Mouse (Mus musculus): ENCODE measurements around the gene Tubgcp2. TPM values are rescaled to one million over a fixed set of nuclear protein-coding genes. Genes with fewer than 3 reads are reported as not detected.

Gene Tubgcp2
- polyA plus RNA-seq, 1 experiment from 2014 or later, result 58.1 TPM

- WGBS, result 96% methylated on average over 13 of the region's 13 CpGs
- no peak for ATAC-seq (ENCODE audit: low FRiP score)
- no peak for DNase-seq (ENCODE audit: low spot score)
- peaks cover 12% of the 10 kb centered on the region; the same call in 1 of the 2 replicates for H3K36me3 ChIP-seq (ENCODE audit: control insufficient read depth, insufficient read depth, low read length)
- H3K4me2 ChIP-seq (replicated peaks; ENCODE audit: low read depth, low read length), result no peak overlapping the region
- no peaks in the 10 kb centered on the region for H3K27me3 ChIP-seq (ENCODE audit: control insufficient read depth, insufficient read depth, low read length)
- no peak overlapping the region for H3K27ac ChIP-seq (ENCODE audit: low read depth, low read length)
- H3K9me3 ChIP-seq (ENCODE audit: control insufficient read depth, low read length), result no peaks in the 10 kb centered on the region
- H3K4me1 ChIP-seq (replicated peaks; ENCODE audit: control insufficient read depth, insufficient read depth, low read length), result no peaks in the 10 kb centered on the region
- no peak overlapping the region for H3K4me3 ChIP-seq (ENCODE audit: low read depth, low read length)
- no peak overlapping the region for H3K9ac ChIP-seq (ENCODE audit: low read depth, low read length)
Measured at GRCm38 (mm10) chr7:139998691-139999350, 37.6 kb downstream of the Tubgcp2 start.

GRCm38 (mm10) chr7:139994676-139995075, 41.8 kb downstream of the Tubgcp2 start:
- no peaks in the 10 kb centered on the region for H3K4me1 ChIP-seq (replicated peaks; ENCODE audit: control insufficient read depth, insufficient read depth, low read length)
- 0 out of 2 replicates have a peak, but pooled peaks have one; percentile 38 for ATAC-seq (ENCODE audit: low FRiP score)

GRCm38 (mm10) chr7:139994202-139994601, 42.3 kb downstream of the Tubgcp2 start:
- 0 out of 2 replicates have a peak, but pooled peaks cover 3% of the 10 kb centered on the region for H3K36me3 ChIP-seq (ENCODE audit: control insufficient read depth, insufficient read depth, low read length)
- no peaks in the 10 kb centered on the region for H3K9me3 ChIP-seq (ENCODE audit: control insufficient read depth, low read length)
- H3K27ac ChIP-seq (ENCODE audit: low read depth, low read length), result no peak overlapping the region
- no peak overlapping the region for H3K4me3 ChIP-seq (ENCODE audit: low read depth, low read length)
- no peak for ATAC-seq (ENCODE audit: low FRiP score)
- H3K27me3 ChIP-seq (ENCODE audit: control insufficient read depth, insufficient read depth, low read length), result no peaks in the 10 kb centered on the region
- H3K9ac ChIP-seq (ENCODE audit: low read depth, low read length), result no peak overlapping the region
- H3K4me1 ChIP-seq (replicated peaks; ENCODE audit: control insufficient read depth, insufficient read depth, low read length), result no peaks in the 10 kb centered on the region
- 87% methylated on average over 4 of the region's 4 CpGs for WGBS
- no peak for DNase-seq (ENCODE audit: low spot score)
- H3K4me2 ChIP-seq (replicated peaks; ENCODE audit: low read depth, low read length), result no peak overlapping the region

More at GRCm38 (mm10) chr7:139994676-139995075, 41.8 kb downstream of the Tubgcp2 start:
- no peaks in the 10 kb centered on the region for H3K9me3 ChIP-seq (ENCODE audit: control insufficient read depth, low read length)
- H3K27me3 ChIP-seq (ENCODE audit: control insufficient read depth, insufficient read depth, low read length), result no peaks in the 10 kb centered on the region
- 0 out of 2 replicates have a peak, but pooled peaks cover 3% of the 10 kb centered on the region for H3K36me3 ChIP-seq (ENCODE audit: control insufficient read depth, insufficient read depth, low read length)
- 28% methylated on average over 3 of the region's 3 CpGs for WGBS
- peak; percentile 77 for DNase-seq (ENCODE audit: low spot score)
- H3K27ac ChIP-seq (ENCODE audit: low read depth, low read length), result no peak overlapping the region
- H3K9ac ChIP-seq (ENCODE audit: low read depth, low read length), result no peak overlapping the region
- H3K4me3 ChIP-seq (ENCODE audit: low read depth, low read length), result no peak overlapping the region
- H3K4me2 ChIP-seq (replicated peaks; ENCODE audit: low read depth, low read length), result no peak overlapping the region

- H3K4me2 ChIP-seq (replicated peaks; ENCODE audit: low read depth, low read length), result no peak overlapping the region
- WGBS, result 92% methylated on average over 6 of the region's 6 CpGs
Measured at GRCm38 (mm10) chr7:139993532-139993931, 42.9 kb downstream of the Tubgcp2 start.

GRCm38 (mm10) chr7:139992406-139992805, 44.1 kb downstream of the Tubgcp2 start, which contains the start of gene Adam8:
TSS of gene Adam8 (minus strand) at chr7:139992562.
- H3K9me3 ChIP-seq (ENCODE audit: control insufficient read depth, low read length), result no peaks in the 10 kb centered on the region
- H3K27ac ChIP-seq (ENCODE audit: low read depth, low read length), result no peak within 1 kb of the TSS
- H3K9ac ChIP-seq (ENCODE audit: low read depth, low read length), result no peak within 1 kb of the TSS
- no peak for ATAC-seq (ENCODE audit: low FRiP score)
- no peaks in the 10 kb centered on the region for H3K27me3 ChIP-seq (ENCODE audit: control insufficient read depth, insufficient read depth, low read length)
- H3K4me2 ChIP-seq (replicated peaks; ENCODE audit: low read depth, low read length), result no peak within 1 kb of the TSS
- DNase-seq (ENCODE audit: low spot score), result no peak
- H3K4me1 ChIP-seq (replicated peaks; ENCODE audit: control insufficient read depth, insufficient read depth, low read length), result no peaks in the 10 kb centered on the region
- no peak within 1 kb of the TSS for H3K4me3 ChIP-seq (ENCODE audit: low read depth, low read length)
- H3K36me3 ChIP-seq (ENCODE audit: control insufficient read depth, insufficient read depth, low read length), result no peaks in the 10 kb centered on the region
- 22% methylated on average over 7 of the region's 7 CpGs for WGBS

More at GRCm38 (mm10) chr7:139993532-139993931, 42.9 kb downstream of the Tubgcp2 start:
- Histone ChIP-seq H3K36me3 (ENCODE audit: control insufficient read depth, insufficient read depth, low read length) (0 out of 2 replicates have a peak, but pooled peaks cover 3% of the 10 kb centered on the region), H3K4me1 (replicated peaks; ENCODE audit: control insufficient read depth, insufficient read depth, low read length) (no peaks in the 10 kb centered on the region), H3K4me3 (ENCODE audit: low read depth, low read length) (no peak overlapping the region), H3K9me3 (ENCODE audit: control insufficient read depth, low read length) (no peaks in the 10 kb centered on the region), H3K27ac (ENCODE audit: low read depth, low read length) (no peak overlapping the region), H3K9ac (ENCODE audit: low read depth, low read length) (no peak overlapping the region), H3K27me3 (ENCODE audit: control insufficient read depth, insufficient read depth, low read length) (no peaks in the 10 kb centered on the region)
- ATAC-seq (ENCODE audit: low FRiP score), result no peak
- no peak for DNase-seq (ENCODE audit: low spot score)

- no peaks in the 10 kb centered on the region for H3K9me3 ChIP-seq (ENCODE audit: control insufficient read depth, low read length)
- H3K27ac ChIP-seq (ENCODE audit: low read depth, low read length), result no peak overlapping the region
- H3K4me1 ChIP-seq (replicated peaks; ENCODE audit: control insufficient read depth, insufficient read depth, low read length), result no peaks in the 10 kb centered on the region
- no peaks in the 10 kb centered on the region for H3K27me3 ChIP-seq (ENCODE audit: control insufficient read depth, insufficient read depth, low read length)
- DNase-seq (ENCODE audit: low spot score) (no peak), ATAC-seq (ENCODE audit: low FRiP score) (no peak)
- no peak overlapping the region for H3K9ac ChIP-seq (ENCODE audit: low read depth, low read length)
- no peak overlapping the region for H3K4me3 ChIP-seq (ENCODE audit: low read depth, low read length)
- no peak overlapping the region for H3K4me2 ChIP-seq (replicated peaks; ENCODE audit: low read depth, low read length)
- H3K36me3 ChIP-seq (ENCODE audit: control insufficient read depth, insufficient read depth, low read length), result no peaks in the 10 kb centered on the region
- 79% methylated on average over 8 of the region's 8 CpGs for WGBS
Measured at GRCm38 (mm10) chr7:139990864-139991394, 45.5 kb downstream of the Tubgcp2 start.

GRCm38 (mm10) chr7:139988272-139988671, 48.2 kb downstream of the Tubgcp2 start:
- H3K9me3 ChIP-seq (ENCODE audit: control insufficient read depth, low read length), result no peaks in the 10 kb centered on the region
- 89% methylated on average over 9 of the region's 9 CpGs for WGBS

GRCm38 (mm10) chr7:139984505-139984904, 52.0 kb downstream of the Tubgcp2 start:
- H3K4me2 ChIP-seq (replicated peaks; ENCODE audit: low read depth, low read length), result no peak overlapping the region
- no peak for DNase-seq (ENCODE audit: low spot score)
- 94% methylated on average over 11 of the region's 11 CpGs for WGBS

More at GRCm38 (mm10) chr7:139988272-139988671, 48.2 kb downstream of the Tubgcp2 start:
- DNase-seq (ENCODE audit: low spot score) (no peak), ATAC-seq (ENCODE audit: low FRiP score) (no peak)
- no peak overlapping the region for H3K4me2 ChIP-seq (replicated peaks; ENCODE audit: low read depth, low read length)
- H3K36me3 ChIP-seq (ENCODE audit: control insufficient read depth, insufficient read depth, low read length), result no peaks in the 10 kb centered on the region
- no peaks in the 10 kb centered on the region for H3K27me3 ChIP-seq (ENCODE audit: control insufficient read depth, insufficient read depth, low read length)
- no peak overlapping the region for H3K4me3 ChIP-seq (ENCODE audit: low read depth, low read length)
- H3K4me1 ChIP-seq (replicated peaks; ENCODE audit: control insufficient read depth, insufficient read depth, low read length), result no peaks in the 10 kb centered on the region
- no peak overlapping the region for H3K9ac ChIP-seq (ENCODE audit: low read depth, low read length)
- no peak overlapping the region for H3K27ac ChIP-seq (ENCODE audit: low read depth, low read length)

GRCm38 (mm10) chr7:139982058-139982457, 54.4 kb downstream of the Tubgcp2 start:
- DNase-seq (ENCODE audit: low spot score) (no peak), ATAC-seq (ENCODE audit: low FRiP score) (no peak)
- H3K9me3 ChIP-seq (ENCODE audit: control insufficient read depth, low read length), result no peaks in the 10 kb centered on the region
- no peak overlapping the region for H3K4me2 ChIP-seq (replicated peaks; ENCODE audit: low read depth, low read length)
- no peaks in the 10 kb centered on the region for H3K27me3 ChIP-seq (ENCODE audit: control insufficient read depth, insufficient read depth, low read length)
- H3K4me1 ChIP-seq (replicated peaks; ENCODE audit: control insufficient read depth, insufficient read depth, low read length), result peaks cover 3% of the 10 kb centered on the region; the same call in 1 of the 2 replicates
- H3K36me3 ChIP-seq (ENCODE audit: control insufficient read depth, insufficient read depth, low read length), result no peaks in the 10 kb centered on the region
- no peak overlapping the region for H3K4me3 ChIP-seq (ENCODE audit: low read depth, low read length)
- 87% methylated on average over 11 of the region's 11 CpGs for WGBS
- no peak overlapping the region for H3K9ac ChIP-seq (ENCODE audit: low read depth, low read length)
- no peak overlapping the region for H3K27ac ChIP-seq (ENCODE audit: low read depth, low read length)

More at GRCm38 (mm10) chr7:139984505-139984904, 52.0 kb downstream of the Tubgcp2 start:
- no peak overlapping the region for H3K9ac ChIP-seq (ENCODE audit: low read depth, low read length)
- no peaks in the 10 kb centered on the region for H3K36me3 ChIP-seq (ENCODE audit: control insufficient read depth, insufficient read depth, low read length)
- no peaks in the 10 kb centered on the region for H3K27me3 ChIP-seq (ENCODE audit: control insufficient read depth, insufficient read depth, low read length)
- no peak overlapping the region for H3K27ac ChIP-seq (ENCODE audit: low read depth, low read length)
- no peak for ATAC-seq (ENCODE audit: low FRiP score)
- H3K4me3 ChIP-seq (ENCODE audit: low read depth, low read length), result no peak overlapping the region
- no peaks in the 10 kb centered on the region for H3K9me3 ChIP-seq (ENCODE audit: control insufficient read depth, low read length)
- H3K4me1 ChIP-seq (replicated peaks; ENCODE audit: control insufficient read depth, insufficient read depth, low read length), result no peaks in the 10 kb centered on the region
